Mouse (Mus musculus) embryonic stem cell, embryonic (primary cell): ENCODE measurements around the gene Cldn3.

Experiments
- CTCF ChIA-PET, 4 experiments: fragments of 300-600 bp in 2 of 4; fragments of 350-600 bp in 2 of 4; sonication (Branson Sonifier 250); formaldehyde crosslinking; loops; one replicate each; lab custom pipeline; 2022; ENCODE audit warnings: inconsistent platforms in 2 of 4; lab: Charles Lee
- POLR2A ChIA-PET, 4 experiments: fragments of 300-600 bp in 2 of 4; fragments of 350-600 bp in 2 of 4; sonication (Branson Sonifier 250); formaldehyde crosslinking; loops; one replicate each; lab custom pipeline; 2022; ENCODE audit warnings: antibody characterized with exemption in 4 of 4, inconsistent platforms in 1 of 4; lab: Charles Lee

Gene Cldn3

DNA sequence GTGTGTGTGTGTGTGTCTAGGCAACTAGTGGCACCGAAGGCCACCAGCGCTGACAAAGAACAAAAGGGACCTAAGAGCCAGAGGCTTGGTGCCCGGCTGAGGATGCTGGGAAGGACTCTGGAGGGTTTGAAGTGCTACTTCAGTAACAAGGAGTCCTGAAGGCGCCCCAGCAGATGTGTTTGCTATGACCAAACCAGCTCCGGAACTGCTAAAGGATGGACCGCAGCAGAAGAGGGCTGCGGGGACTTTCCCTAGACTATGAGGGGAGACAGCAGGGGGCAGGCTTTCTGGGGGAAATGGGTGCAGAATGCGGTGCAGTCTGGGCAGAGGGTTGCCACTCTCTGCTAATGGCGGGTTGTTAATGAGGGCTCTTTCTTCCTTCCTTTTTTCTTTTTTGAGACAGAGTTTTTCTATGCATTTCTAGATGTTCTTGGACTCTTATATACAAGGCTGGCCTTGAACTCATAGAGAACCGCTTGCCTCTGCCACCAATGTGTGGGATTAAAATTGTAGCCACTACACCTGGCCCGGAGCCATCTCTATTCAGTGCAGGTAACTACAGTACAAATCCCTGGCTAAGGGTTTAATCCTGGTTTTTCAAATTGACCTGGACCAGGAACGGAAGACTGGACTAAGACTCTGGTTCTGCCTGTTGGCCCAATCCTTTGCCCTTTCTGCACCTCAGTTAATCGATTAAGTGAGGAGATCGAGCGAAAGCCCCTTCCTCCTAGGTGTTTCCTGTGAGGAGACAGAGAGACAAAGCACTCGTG is 22.0 kb downstream of the Cldn3 start:
- CTCF ChIA-PET: interaction anchor here (0.6 to 5.8 kb wide), 28 partner anchors 7 to 179 kb away, joined by 3 to 47 read pairs (median 6); partner anchors contain the start of genes Cldn3 (in 2 of the 4), Mettl27 (in 2 of the 4), Stx1a (in 1 of the 4) and Tmem270 (in 1 of the 4)
- POLR2A ChIA-PET: interaction anchor here (0.5 to 6.6 kb wide), 121 partner anchors 7 to 954 kb away, joined by 3 to 189 read pairs (median 7); partner anchors contain the start of genes Stx1a (in 4 of the 4), Cldn3 (in 3 of the 4), Cldn4 (in 3 of the 4) and Bud23 (in 2 of the 4)

- ChIA-PET CTCF (interaction anchor here (0.5 to 5.8 kb wide), 43 partner anchors 8 to 927 kb away, joined by 3 to 47 read pairs (median 5); partner anchors contain the start of genes Cldn3 (in 2 of the 4), Mettl27 (in 2 of the 4), Mdh2 (in 1 of the 4) and Stx1a (in 1 of the 4)), POLR2A (interaction anchor here (0.5 to 6.6 kb wide), 190 partner anchors 8 to 1104 kb away, joined by 3 to 189 read pairs (median 4); partner anchors contain the start of genes Cldn3 (in 4 of the 4), Stx1a (in 4 of the 4), Cldn4 (in 3 of the 4) and Tbl2 (in 3 of the 4))
These were observed 22.9 kb downstream of the Cldn3 start, which contains the start of gene Abhd11 for GRCm38 (mm10) chr5:135008671-135009589. Gene Abhd11 (plus strand): TSS chr5:135009152.

GRCm38 (mm10) chr5:135009590-135010319 is 23.7 kb downstream of the Cldn3 start:
- POLR2A ChIA-PET: interaction anchor here (0.5 to 6.6 kb wide), 133 partner anchors 8 to 1840 kb away, joined by 3 to 189 read pairs (median 5); partner anchors contain the start of genes Cldn3 (in 4 of the 4), Stx1a (in 4 of the 4), Cldn4 (in 3 of the 4) and Baz1b (in 2 of the 4)

DNA sequence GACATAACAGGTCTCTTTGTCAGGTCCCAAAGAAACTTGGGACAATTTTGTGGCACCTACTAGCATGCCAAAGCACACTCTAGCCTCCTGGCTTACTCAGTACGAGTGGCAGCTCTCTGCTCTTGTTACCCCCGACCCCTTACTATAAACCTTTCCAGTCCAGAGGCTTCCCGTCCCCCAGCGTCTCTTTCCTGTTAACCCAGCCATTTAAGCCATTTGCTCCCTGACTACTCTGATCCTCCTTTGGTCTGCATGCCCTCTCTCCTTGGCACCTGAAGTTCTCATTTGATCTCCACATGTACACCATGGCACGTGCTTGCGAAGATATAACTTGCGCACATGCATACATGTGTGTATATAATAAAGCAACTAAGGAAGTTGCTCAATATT is 24.3 kb downstream of the Cldn3 start:
- CTCF ChIA-PET: interaction anchor here in 3 of 4 experiments (0.6 to 5.8 kb wide), 9 partner anchors 8 to 276 kb away, joined by 3 to 47 read pairs (median 7); partner anchors contain the start of genes Cldn3 (in 1 of the 3) and Tmem270 (in 1 of the 3)
- POLR2A ChIA-PET: interaction anchor here in 3 of 4 experiments (0.5 to 6.6 kb wide), 72 partner anchors 8 to 835 kb away, joined by 3 to 189 read pairs (median 10); partner anchors contain the start of genes Cldn3 (in 3 of the 3), Cldn4 (in 3 of the 3), Stx1a (in 3 of the 3) and Mettl27 (in 2 of the 3)

More at GRCm38 (mm10) chr5:135009590-135010319, 23.7 kb downstream of the Cldn3 start:
- CTCF ChIA-PET: interaction anchor here (0.5 to 5.8 kb wide), 29 partner anchors 8 to 756 kb away, joined by 3 to 47 read pairs (median 6); partner anchors contain the start of genes Cldn3 (in 2 of the 4), Mettl27 (in 2 of the 4), Tmem270 (in 1 of the 4) and Vps37d (in 1 of the 4)

GRCm38 (mm10) chr5:135010841-135011743 is 25.1 kb downstream of the Cldn3 start:
- ChIA-PET POLR2A (interaction anchor here in 3 of 4 experiments (0.6 to 6.6 kb wide), 28 partner anchors 10 to 647 kb away, joined by 3 to 84 read pairs (median 7); partner anchors contain the start of genes Cldn3 (in 3 of the 3), Cldn4 (in 2 of the 3), Mettl27 (in 1 of the 3) and Stx1a (in 1 of the 3)), CTCF (interaction anchor here (0.6 to 5.8 kb wide), 15 partner anchors 12 to 537 kb away, joined by 3 to 47 read pairs (median 5); partner anchors contain the start of genes Cldn3 (in 1 of the 4), Mettl27 (in 1 of the 4), Stx1a (in 1 of the 4) and Tmem270 (in 1 of the 4))

DNA sequence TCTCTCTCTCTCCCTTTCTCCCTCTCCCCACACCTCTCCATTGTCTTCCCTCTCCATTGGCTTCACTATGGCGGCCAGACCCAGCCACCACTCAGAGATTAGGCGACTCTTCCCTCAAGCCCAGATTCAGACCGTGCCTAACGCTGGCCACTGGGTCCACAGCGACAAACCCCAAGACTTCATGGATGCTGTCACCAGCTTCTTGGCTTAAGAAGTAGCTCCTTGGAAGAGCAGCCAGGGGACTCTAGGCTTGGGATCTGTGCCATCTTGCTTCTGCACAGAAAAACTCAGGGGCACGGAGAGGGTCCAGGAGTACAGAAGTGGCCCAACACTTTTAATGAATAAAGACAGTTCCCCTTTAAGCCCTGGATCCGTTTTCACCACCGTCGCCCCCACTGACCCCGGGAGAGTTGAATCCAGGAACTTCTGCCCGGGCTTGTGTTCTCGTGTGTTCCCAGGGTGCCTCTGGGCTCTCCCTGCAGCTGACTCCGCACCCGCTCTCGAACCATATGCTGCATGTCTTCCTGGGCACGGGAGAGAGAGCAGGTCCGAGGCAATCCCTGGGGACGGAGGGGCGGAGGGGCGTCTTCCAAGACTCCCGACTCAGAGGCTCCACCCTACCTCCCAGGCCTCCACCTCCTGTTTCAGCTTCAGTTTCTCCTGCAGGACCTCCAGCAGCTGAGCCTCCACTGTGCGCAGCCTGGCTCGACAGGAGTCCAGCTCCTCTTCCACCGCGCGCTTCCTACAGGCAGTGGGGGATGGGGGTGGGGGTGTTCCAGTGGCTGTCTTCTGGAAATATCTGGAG is 26.0 kb downstream of the Cldn3 start:
- ChIA-PET CTCF (interaction anchor here (0.6 to 5.8 kb wide), 37 partner anchors 11 to 538 kb away, joined by 3 to 47 read pairs (median 4); partner anchors contain the start of genes Stx1a (in 3 of the 4), Cldn3 (in 1 of the 4), Mettl27 (in 1 of the 4) and Tmem270 (in 1 of the 4)), POLR2A (interaction anchor here (0.6 to 6.6 kb wide), 33 partner anchors 11 to 180 kb away, joined by 3 to 84 read pairs (median 4); partner anchors contain the start of genes Cldn3 (in 3 of the 4), Cldn4 (in 3 of the 4), Mettl27 (in 1 of the 4) and Stx1a (in 1 of the 4))

DNA sequence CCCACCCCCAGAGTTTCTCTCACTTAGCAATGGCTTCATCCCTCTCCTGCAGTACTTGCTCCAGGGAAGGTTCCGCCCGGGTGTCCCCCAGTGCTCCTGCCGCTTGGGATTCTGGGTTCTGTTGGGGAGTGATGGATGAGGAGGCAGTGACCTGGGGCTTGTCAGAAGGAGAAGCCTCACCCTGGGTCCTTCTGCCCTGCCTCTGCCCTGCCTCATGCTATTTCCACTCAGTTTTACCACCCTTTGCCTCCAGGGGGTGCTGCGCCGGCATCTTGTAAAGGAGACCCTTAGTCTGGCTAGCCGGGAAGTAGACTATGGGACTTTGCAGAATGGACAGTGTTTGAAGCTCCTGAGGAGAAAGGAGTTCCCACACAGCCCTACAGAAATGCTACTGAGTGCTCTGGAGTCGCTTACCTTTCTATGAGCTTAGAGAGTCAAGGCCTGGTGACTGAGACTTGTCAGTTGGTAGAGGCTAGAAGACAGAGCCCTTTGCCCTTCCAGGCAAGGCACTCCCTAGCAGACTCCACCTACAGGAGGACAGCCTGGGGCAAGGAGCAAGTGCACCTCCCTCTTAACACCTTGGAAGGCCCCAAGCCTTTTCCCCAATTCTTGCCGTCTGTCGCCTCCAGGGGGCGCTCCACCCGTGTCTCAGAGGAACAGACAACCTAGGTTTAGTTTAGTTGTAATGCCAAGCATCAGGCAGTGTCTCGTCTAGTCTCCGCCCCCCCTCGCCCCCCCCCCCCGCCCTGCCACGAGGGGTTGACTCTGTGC is 26.8 kb downstream of the Cldn3 start:
- CTCF ChIA-PET: interaction anchor here (0.5 to 5.8 kb wide), 45 partner anchors 9 to 849 kb away, joined by 3 to 47 read pairs (median 4); partner anchors contain the start of genes Stx1a (in 3 of the 4), Tbl2 (in 2 of the 4), Cldn3 (in 1 of the 4) and Mettl27 (in 1 of the 4)

GRCm38 (mm10) chr5:135015497-135015896 is 29.5 kb downstream of the Cldn3 start:
- CTCF ChIA-PET: interaction anchor here (0.5 to 3.6 kb wide), 101 partner anchors 8 to 1692 kb away, joined by 3 to 65 read pairs (median 4); partner anchors contain the start of genes Mettl27 (in 3 of the 4), Vps37d (in 3 of the 4), Dnajc30 (in 2 of the 4) and Tmem270 (in 2 of the 4)
- POLR2A ChIA-PET: interaction anchor here (0.6 to 2.3 kb wide), 36 partner anchors 8 to 242 kb away, joined by 3 to 11 read pairs (median 4); partner anchors contain the start of genes Cldn3 (in 1 of the 4), Cldn4 (in 1 of the 4), Mettl27 (in 1 of the 4) and Stx1a (in 1 of the 4)

More for the DNA sequence above, 26.8 kb downstream of the Cldn3 start:
- POLR2A ChIA-PET: interaction anchor here in 3 of 4 experiments (0.6 to 6.6 kb wide), 28 partner anchors 10 to 173 kb away, joined by 3 to 84 read pairs (median 4); partner anchors contain the start of genes Cldn3 (in 3 of the 3), Cldn4 (in 3 of the 3), Stx1a (in 1 of the 3) and Vps37d (in 1 of the 3)

DNA sequence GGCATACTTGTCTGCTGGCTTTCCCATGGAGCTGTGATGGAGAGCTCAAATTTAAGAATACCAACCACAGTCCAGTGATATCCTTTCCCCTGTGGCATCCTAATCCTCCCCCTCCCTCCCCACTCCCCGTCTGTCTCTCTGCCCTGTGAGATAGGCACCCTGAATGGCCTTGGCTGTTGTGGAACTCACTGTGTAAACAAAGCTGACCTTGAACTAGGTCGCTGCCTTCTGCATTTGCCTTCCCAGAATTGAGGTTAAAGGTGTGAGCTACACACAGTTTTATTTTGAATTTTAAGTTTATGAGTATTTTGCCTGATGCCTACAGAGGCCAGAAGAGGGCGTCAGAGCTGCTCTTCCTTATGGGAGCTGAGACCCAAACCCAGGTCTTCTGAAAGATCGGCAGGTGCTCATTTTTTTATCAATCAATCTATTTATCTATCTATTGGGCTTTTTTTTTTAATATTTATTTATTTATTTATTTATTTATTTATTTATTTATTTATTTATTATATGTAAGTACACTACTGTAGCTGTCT is 30.3 kb downstream of the Cldn3 start:
- ChIA-PET POLR2A (interaction anchor here (0.6 to 2.3 kb wide), 20 partner anchors 9 to 170 kb away, joined by 3 to 11 read pairs (median 4); partner anchors contain the start of gene Cldn3 (in 1 of the 4)), CTCF (interaction anchor here (0.6 to 3.6 kb wide), 56 partner anchors 10 to 337 kb away, joined by 3 to 65 read pairs (median 5); partner anchors contain the start of genes Dnajc30 (in 2 of the 4), Tmem270 (in 2 of the 4), Vps37d (in 2 of the 4) and Bud23 (in 1 of the 4))

DNA sequence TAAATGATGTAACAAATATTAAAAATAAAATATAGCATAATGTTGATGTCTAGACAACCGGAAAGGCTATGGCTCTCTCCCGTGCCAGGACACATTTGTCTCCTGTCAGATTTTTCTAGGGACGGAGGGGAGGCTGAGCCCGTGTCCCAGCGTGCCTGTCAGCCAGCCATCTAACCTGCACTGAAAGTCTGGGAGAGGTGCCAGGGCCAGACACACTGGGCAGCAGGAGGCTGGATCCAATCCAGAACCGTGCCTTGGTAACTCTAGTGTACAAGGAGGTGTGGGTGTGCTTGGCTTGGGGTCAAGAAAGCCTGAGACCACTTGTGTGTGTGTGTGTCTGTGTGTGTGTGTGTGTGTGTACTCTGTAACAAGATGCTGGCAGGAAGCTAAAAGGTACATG is 35.8 kb downstream of the Cldn3 start:
- ChIA-PET POLR2A (interaction anchor here (0.6 to 5.1 kb wide), 11 partner anchors 12 to 569 kb away, joined by 3 to 52 read pairs (median 5); partner anchors contain the start of genes Abhd11 (in 4 of the 4) and Cldn3 (in 1 of the 4)), CTCF (interaction anchor here in 3 of 4 experiments (0.6 to 3.6 kb wide), 5 partner anchors 9 to 115 kb away, joined by 5 to 16 read pairs (median 12); no protein-coding TSS in a partner anchor)

DNA sequence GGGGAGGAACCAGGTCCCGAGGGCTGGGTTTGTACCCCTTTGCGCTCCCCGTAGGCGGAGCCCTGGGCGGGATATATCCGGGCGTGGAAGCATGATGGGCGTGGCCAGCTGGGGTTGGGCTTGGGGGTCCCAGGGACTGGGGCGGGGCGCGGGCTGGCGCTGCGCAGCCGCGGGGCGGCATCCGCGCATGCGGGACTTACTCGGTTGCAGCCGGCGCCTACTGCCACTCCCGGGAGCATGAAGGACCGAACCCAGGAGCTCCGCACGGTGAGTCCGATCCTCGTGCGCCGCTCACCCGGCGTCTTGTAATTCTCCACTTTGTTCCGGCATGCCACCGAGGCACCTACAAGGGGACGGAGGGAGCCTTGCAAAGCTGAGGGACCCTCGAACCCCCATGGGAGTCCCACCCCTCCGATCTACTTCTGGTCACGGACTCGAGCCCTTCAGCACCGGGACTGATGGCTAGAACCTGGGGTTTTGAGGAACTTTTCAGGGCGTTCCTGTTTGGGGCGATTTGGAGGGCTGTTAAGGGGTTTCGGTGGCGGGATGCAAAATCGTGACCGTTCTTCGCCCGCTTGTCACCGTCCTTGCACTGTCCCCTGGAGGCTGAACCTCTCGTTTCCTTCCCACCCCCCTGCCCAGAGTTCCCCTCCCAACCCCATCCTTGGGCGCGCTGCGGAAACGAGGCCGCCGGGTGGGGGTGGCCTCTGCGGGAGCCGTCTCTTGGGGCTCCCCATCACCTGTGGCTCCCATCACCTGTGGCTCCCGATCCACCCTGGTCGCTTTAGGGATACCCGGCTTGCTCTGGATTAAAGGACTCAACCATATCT is 37.5 kb downstream of the Cldn3 start, which contains the start of gene Stx1a:
Stx1a (plus strand) TSS at position 139 of the 830 bp plus-strand sequence.
- POLR2A ChIA-PET: interaction anchor here (0.7 to 5.1 kb wide), 47 partner anchors 8 to 335 kb away, joined by 3 to 52 read pairs (median 4); partner anchors contain the start of genes Abhd11 (in 4 of the 4), Cldn3 (in 3 of the 4), Cldn4 (in 2 of the 4) and Baz1b (in 1 of the 4)
- CTCF ChIA-PET: interaction anchor here (0.6 to 3.6 kb wide), 25 partner anchors 8 to 464 kb away, joined by 3 to 16 read pairs (median 4); partner anchors contain the start of genes Vps37d (in 2 of the 4), Abhd11 (in 1 of the 4) and Syna (in 1 of the 4)
